Mouse (Mus musculus) erythroid progenitor cell, adult 5-6 weeks (primary cell): ENCODE results near the gene Snx10. TPM values are rescaled to one million over a fixed set of nuclear protein-coding genes. Genes with fewer than 3 reads are reported as not detected.

Experiments used
- ATAC-seq: replicated peaks from 2 replicates; pipeline ENCODE4 v1.8.0; 2016; ENCODE audit warnings: moderate number of reproducible peaks, mild to moderate bottlenecking, moderate TSS enrichment, inconsistent platforms; ENCODE audit not compliant: poor library complexity, low FRiP score, severe bottlenecking
- total RNA-seq, 2 experiments: library from RNA; stranded (forward) in 1 of 2; stranded (reverse) in 1 of 2; fragments of 150-400 nt in 1 of 2; fragments of 186-747, 209-891 nt in 1 of 2; gene quantifications; 2 replicates each; pipeline versions ENCODE4 v1.2.3 to v1.2.4; 2015 to 2017; ENCODE audit warnings: low replicate concordance in 2 of 2

Snx10 gene
- total RNA-seq, 2 experiments from 2014 or later: 12.0 to 21.4 TPM

- ATAC-seq: no peak
These were observed 5.8 kb downstream of the Snx10 start for GRCm38 (mm10) chr6:51529457-51529856.

DNA sequence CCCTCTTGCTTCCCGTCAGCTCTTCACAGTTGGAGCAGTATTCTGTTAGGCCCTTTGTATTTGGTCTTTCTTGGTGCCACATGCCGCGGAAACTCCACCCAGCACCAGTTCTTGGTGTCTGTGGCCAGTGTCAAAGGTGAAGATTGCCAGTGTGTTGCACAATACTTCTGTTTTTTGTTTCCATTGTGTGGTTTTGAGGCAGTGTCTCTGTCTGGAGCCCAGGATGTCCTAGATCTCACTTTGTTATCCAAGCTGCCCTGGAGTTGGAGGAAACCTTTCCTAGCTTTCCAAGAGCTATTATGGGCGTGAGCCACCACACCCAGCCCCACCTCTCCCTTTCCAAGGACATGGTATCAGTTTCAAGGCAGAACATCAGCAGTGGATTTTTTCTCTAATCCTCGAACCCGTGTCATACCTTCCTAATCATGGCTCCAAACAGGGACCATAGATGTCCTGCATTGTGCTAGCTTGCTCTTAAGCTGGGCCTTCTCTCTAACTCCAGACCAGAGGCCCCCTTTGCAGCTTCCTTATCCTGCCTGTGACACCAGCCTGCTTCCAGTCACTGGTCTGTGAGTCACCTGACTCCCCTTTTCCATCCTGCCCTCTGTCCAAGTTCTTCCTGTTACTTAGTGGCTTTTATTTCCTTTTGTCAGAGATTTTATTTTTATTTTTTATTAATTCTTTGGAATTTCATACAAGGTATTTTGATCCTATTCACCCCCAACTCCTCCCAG, 9.9 kb downstream of the Snx10 start:
- ATAC-seq: no peak

- no peak for ATAC-seq
These were observed 11.9 kb downstream of the Snx10 start for GRCm38 (mm10) chr6:51535571-51535970.

DNA sequence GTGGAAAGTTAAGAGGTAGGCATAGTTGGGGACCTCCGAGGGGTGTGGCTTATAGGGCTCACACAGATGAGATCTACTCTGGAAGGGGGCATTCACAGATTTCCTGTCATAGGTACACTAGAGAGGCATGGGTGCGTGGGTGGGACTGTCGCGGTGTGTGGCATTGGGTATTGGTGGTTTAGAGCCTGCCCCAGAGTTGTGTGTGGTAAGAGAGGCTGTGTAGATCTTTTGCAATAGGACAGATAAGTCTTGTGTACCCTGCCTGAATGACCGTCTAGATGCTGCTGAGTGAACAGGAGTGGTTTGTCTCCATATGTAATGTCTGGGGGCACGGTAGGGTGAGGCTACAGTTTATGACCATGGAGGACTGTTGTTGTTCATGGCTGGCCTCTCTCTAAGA, 16.8 kb downstream of the Snx10 start:
- no peak for ATAC-seq

DNA sequence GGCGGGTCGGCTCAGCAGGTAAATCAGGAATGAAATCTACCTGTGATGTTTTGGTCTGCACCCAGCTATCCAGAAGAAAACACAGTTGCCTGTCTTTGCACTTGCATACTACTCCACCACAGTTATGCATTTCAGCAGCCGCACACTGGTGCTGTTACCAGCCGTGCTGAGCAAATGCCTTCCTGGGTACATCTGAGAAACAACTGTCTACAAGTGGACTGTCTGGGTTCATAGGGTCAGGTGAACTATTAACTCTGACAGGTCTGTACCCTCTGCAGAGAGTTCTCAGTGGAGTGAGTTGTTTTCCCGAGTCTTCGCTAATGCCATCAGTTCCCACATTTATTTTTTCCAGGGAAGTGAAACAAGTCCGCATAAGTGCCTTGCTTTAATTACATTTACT, 17.7 kb downstream of the Snx10 start:
- no peak for ATAC-seq

GRCm38 (mm10) chr6:51542147-51542546, 18.4 kb downstream of the Snx10 start:
- no peak for ATAC-seq

DNA sequence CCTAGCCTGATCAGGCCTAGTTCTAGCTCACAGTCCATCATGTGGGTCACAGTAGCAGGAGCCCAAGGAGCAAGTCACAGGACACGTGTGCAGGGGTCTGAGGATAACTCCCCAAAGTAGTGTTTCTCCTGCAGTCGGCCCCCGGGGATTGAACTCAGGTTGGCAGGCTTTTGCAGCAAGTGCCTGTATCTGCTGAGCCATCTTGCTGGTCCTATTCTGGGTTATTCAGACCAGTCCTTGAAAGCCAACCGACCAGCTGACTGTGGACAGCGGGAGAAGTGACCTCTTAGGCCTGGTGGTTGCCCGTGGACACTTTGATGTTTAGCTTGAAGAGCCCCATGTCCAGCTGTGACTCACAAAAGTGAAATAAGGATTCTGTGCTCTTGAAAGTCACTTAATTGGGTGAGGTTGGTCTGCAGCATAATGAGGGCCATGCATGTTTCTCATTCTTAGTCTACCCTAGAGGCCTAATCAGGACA, 20.0 kb downstream of the Snx10 start:
- ATAC-seq: no peak

DNA sequence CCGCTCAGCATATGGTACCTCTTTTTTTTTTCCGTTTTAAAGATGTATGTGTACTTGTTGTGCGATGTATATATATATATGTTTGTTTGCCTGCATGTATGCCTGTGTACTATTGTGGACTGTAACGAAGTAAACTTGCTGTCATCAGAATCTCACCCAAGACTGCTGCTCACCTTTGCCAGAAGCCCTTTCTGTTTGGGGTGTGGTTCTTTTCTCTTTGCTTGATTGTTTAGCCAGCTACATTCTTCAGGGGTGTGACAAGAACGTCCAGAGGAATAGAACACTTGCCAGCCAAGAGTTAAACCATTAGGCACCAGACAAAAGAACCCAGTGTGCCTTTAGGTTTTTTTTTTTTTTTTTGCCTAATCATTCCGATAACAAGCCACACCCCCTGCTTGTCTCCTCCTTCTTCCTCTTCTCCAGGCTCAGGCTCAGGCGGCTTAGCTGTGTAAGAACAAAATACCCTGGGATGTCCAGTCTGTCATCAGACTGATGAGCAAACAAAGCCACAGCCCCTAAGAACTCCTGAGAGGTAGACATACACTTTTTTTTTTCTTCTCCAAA, 20.5 kb downstream of the Snx10 start:
- no peak for ATAC-seq

- no peak for ATAC-seq
These were observed 21.6 kb downstream of the Snx10 start for GRCm38 (mm10) chr6:51545219-51545859.

- no peak for ATAC-seq
These were observed 22.4 kb downstream of the Snx10 start for GRCm38 (mm10) chr6:51546085-51546484.

DNA sequence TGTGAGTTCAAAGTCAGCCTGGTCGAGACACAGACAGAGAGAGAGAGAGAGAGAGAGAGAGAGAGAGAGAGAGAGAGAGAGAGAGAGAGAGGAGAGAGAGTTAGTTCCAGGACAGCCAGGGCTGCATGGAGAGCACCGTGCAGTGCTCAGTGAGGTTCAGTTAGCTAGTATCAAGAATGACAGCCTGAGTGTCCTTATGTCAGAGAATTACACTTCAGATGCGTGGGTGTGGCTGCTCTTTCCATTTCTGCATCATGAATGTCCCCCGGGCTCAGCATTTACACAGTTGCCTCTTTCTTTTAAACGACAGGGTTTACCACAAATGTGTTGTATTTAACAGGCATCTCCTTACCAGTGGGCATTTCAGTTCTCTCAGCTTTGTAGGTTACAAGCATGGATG, 25.1 kb downstream of the Snx10 start:
- no peak for ATAC-seq

- no peak for ATAC-seq
These were observed 27.6 kb downstream of the Snx10 start for GRCm38 (mm10) chr6:51551267-51551802.

DNA sequence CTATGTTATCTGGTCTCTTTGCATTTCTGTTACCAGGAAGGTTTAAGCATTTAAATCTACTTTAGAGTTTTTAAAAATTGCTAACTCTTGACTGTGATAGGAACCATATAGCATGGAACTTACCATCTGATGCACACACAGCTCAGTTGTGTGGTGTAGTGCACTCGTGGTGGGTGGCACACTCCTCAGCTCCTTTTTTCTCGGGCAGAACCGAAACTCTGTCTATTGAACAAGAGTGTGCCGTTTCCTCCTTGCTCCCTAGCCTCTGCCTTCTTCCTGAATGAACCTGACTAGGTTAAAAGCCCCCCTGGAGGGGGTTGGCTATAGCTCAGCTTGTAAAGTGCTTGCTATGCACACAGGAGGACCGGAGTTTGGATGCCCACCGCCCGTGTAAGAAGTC, 32.9 kb downstream of the Snx10 start:
- ATAC-seq: no peak

DNA sequence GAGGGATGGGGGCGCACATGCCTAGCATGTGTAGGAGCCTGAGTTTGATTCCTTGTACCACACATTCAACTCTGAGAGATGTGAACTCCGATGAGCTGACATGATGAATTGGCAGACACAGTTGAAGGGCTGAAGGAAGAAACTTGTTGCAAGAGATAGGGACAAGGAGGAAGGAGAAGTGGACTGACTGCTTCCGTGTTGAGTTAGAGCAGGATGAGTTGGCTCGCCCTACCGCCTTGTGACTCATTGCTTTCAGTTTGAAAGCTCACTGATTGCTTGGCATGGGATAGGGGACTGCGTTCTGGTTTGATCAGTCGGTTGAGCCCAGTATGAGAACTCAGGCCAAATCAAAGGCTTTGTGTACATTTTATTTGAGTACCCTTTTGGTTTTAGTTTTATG, 34.6 kb downstream of the Snx10 start:
- ATAC-seq: no peak

DNA sequence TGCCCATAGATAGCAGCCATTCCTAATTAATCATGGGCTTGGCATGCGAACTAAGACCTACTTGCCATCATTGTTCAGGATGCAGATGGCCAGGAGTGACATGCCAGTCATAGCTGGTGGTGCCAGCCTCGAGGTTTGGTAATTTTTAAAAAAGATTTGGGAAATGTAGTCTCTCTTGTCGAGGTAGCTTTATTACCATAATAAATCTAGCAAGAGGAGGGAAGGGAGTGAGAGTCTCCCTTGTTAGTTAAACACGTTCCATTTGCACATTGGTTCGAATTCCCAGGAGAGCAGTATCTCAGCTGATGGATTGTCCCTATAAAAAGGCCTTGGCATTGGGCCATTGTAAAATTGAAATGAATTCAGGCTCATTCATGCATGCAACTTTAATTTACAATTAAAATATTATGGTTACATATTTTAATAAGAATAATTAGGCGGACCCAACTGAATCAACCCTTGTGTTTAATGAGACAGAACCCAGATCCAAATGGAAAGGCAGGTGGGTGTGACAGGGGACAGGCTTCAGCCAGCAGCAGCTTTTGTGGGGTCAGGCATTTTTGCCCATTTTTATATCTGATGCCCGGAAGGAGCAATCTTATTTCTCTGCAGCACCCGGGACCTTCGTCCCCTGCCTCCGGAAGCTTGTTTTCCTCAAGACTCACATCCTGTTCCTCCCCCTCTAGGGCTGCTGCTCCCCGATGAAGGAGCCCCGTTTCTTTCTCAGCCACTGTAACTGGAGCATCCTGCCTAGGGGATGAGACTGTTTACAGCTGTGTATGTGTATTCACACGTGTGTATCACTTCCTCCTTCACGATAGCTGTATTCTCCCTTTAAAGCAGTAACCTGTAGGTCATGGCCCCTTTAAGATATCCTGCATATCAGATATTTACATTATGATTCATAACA, 43.3 kb downstream of the Snx10 start:
- ATAC-seq: no peak

- no peak for ATAC-seq
These were observed 45.4 kb downstream of the Snx10 start for GRCm38 (mm10) chr6:51569086-51569485.

- no peak for ATAC-seq
These were observed 49.4 kb downstream of the Snx10 start for GRCm38 (mm10) chr6:51573136-51573535.

DNA sequence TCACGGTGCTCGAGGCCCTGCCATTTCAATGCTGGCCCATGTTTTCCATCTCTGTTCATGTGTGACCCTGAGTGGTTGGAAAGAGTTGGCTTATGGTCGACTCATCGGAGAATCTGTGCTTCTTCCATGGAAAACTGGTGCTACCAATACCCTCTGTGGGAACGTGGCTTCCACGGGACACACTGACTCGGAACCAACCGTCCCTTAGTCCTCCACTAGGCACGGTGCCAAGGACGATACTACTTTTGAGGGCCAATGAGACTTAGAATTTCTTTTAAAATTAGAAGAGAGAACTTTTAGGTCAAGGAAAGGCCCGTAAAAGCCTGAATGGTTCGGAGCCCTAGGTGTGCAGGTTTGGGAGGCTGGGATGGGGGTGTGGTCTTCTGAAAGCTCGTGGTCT, 50.4 kb downstream of the Snx10 start:
- no peak for ATAC-seq

DNA sequence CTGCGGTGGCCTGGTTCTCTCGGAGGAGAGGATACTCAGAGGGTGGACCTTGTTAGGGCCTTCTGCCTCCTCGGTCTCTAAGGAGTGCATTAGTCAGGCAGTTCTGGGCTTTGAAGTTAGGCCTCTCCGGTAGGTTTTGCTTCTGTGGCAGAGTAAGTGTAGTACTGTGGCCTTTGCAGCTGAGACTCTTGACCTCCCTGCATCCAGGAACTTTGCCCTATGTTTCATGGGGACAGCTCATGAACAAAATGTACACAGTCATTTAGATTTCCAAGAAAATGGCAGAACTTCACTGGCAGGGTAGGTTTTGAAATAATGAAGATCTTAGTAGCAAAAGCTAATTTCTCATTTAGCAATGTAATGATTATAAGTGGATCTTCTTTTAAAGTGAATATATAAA, 54.7 kb downstream of the Snx10 start:
- no peak for ATAC-seq
